Mouse (Mus musculus): ENCODE measurements around the gene Nup93.

The Nup93 gene

GRCm38 (mm10) chr8:94268359-94268890 lies 54.1 kb downstream of the Nup93 start:
- DNase-seq (ENCODE audit: low spot score) = no peak

- no peak for DNase-seq (ENCODE audit: low spot score)
Measured at GRCm38 (mm10) chr8:94270309-94270708, 55.9 kb downstream of the Nup93 start.

GRCm38 (mm10) chr8:94271102-94271501 lies 56.7 kb downstream of the Nup93 start:
- DNase-seq (ENCODE audit: low spot score) = no peak

- no peak for DNase-seq (ENCODE audit: low spot score)
Measured at GRCm38 (mm10) chr8:94272612-94273011, 58.2 kb downstream of the Nup93 start.

- DNase-seq (ENCODE audit: low spot score) = no peak
Measured at GRCm38 (mm10) chr8:94273289-94273850, 59.0 kb downstream of the Nup93 start.

GRCm38 (mm10) chr8:94274030-94274429 lies 59.7 kb downstream of the Nup93 start:
- no peak for DNase-seq (ENCODE audit: low spot score)

- peak; percentile 25 for DNase-seq (ENCODE audit: low spot score)
Measured at GRCm38 (mm10) chr8:94278295-94278694, 63.9 kb downstream of the Nup93 start.

GRCm38 (mm10) chr8:94280001-94280613 lies 65.7 kb downstream of the Nup93 start:
- no peak for DNase-seq (ENCODE audit: low spot score)

GRCm38 (mm10) chr8:94282453-94282985 lies 68.2 kb downstream of the Nup93 start:
- no peak for DNase-seq (ENCODE audit: low spot score)

- DNase-seq (ENCODE audit: low spot score) = no peak
Measured at GRCm38 (mm10) chr8:94284204-94284603, 69.8 kb downstream of the Nup93 start.

GRCm38 (mm10) chr8:94290606-94291005 lies 76.2 kb downstream of the Nup93 start:
- no peak for DNase-seq (ENCODE audit: low spot score)

- DNase-seq (ENCODE audit: low spot score) = no peak
Measured at GRCm38 (mm10) chr8:94292072-94292471, 77.7 kb downstream of the Nup93 start.

GRCm38 (mm10) chr8:94292626-94293025 lies 78.3 kb downstream of the Nup93 start:
- no peak for DNase-seq (ENCODE audit: low spot score)

GRCm38 (mm10) chr8:94295687-94296086 lies 81.3 kb downstream of the Nup93 start:
- no peak for DNase-seq (ENCODE audit: low spot score)

GRCm38 (mm10) chr8:94296312-94296991 lies 82.1 kb downstream of the Nup93 start:
- peak; percentile 28 for DNase-seq (ENCODE audit: low spot score)

- no peak for DNase-seq (ENCODE audit: low spot score)
Measured at GRCm38 (mm10) chr8:94297101-94297500, 82.7 kb downstream of the Nup93 start.

GRCm38 (mm10) chr8:94300809-94301208 lies 86.4 kb downstream of the Nup93 start:
- DNase-seq (ENCODE audit: low spot score) = no peak

GRCm38 (mm10) chr8:94304412-94304811 lies 90.0 kb downstream of the Nup93 start:
- DNase-seq (ENCODE audit: low spot score) = no peak

GRCm38 (mm10) chr8:94306989-94307513 lies 92.7 kb downstream of the Nup93 start:
- DNase-seq (ENCODE audit: low spot score) = peak; percentile 80

GRCm38 (mm10) chr8:94307652-94308051 lies 93.3 kb downstream of the Nup93 start:
- DNase-seq (ENCODE audit: low spot score) = no peak

- DNase-seq (ENCODE audit: low spot score) = no peak
Measured at GRCm38 (mm10) chr8:94314069-94314468, 99.7 kb downstream of the Nup93 start.

GRCm38 (mm10) chr8:94317249-94317648 lies 102.9 kb downstream of the Nup93 start:
- DNase-seq (ENCODE audit: low spot score) = no peak

GRCm38 (mm10) chr8:94317691-94318090 lies 103.3 kb downstream of the Nup93 start:
- no peak for DNase-seq (ENCODE audit: low spot score)

All from lung, postnatal 25 days (tissue).